In genomic region chr3:65023876-65024275, GRCm38 (mm10) we compare ENCODE assay signal across 13 mouse cellular contexts.
"Had no signal": no experiment of that assay in that cellular context is flagged by ENCODE, and none has a peak within 500 bp of the region (broad histone marks: within the 10 kb centered on the region; RNA-seq: fewer than 3 reads in every experiment).

No protein-coding gene starts in this region.

- H3K9ac ChIP-seq: limb, embryonic 12.5 days; liver, embryonic 14.5 days; midbrain, embryonic 15.5 days; neural tube, embryonic 12.5 days had no signal

- H3K36me3 ChIP-seq: limb, embryonic 12.5 days; midbrain, embryonic 15.5 days; neural tube, embryonic 12.5 days had no signal

- H3K4me3 ChIP-seq: limb, embryonic 12.5 days; midbrain, embryonic 15.5 days; neural tube, embryonic 12.5 days had no signal

- H3K4me2 ChIP-seq: limb, embryonic 12.5 days; midbrain, embryonic 11.5 days; midbrain, embryonic 15.5 days; neural tube, embryonic 12.5 days had no signal

- ATAC-seq: lung, postnatal 0 days; midbrain, embryonic 15.5 days had no signal

- H3K4me1 ChIP-seq: limb, embryonic 12.5 days; midbrain, embryonic 15.5 days; neural tube, embryonic 12.5 days had no signal

- DNase-seq: kidney, adult 8-10 months; kidney, postnatal 4 days; liver; lung, adult 2 months; lung, postnatal 36 days had no signal

- H3K9me3 ChIP-seq: limb, embryonic 12.5 days; midbrain, embryonic 15.5 days; neural tube, embryonic 12.5 days had no signal

- H3K27ac ChIP-seq: kidney, postnatal 0 days; limb, embryonic 12.5 days; liver, embryonic 14.5 days; midbrain, embryonic 15.5 days; neural tube, embryonic 12.5 days; stomach, postnatal 0 days had no signal

- H3K27me3 ChIP-seq: limb, embryonic 12.5 days; midbrain, embryonic 15.5 days; neural tube, embryonic 12.5 days had no signal
